14 mouse cellular contexts compared by ENCODE assay signal in the genomic region with DNA sequence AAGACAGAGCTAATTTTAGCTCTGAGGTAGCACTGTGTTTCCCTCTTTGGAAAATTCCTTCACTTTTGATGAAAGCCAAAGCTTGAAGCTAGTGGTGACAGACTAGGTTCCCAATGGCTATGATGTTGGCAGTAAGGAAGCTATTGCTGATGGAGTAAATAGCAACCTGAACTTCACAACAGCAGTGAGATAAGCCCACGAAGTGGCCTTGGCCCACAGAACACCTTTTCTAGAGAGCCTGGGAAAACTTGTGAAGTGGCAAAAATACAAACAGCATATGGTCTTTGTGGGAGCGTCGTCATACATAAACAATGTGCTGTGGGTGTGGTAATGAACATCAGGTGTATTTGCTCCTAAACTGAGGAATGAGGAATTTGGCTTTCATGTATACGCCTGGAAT.
DNase-seq lines count a peak whose midpoint lies in the region; ATAC-seq and TF ChIP-seq lines count a peak whose summit lies in the region.
"Had no signal": no experiment of that assay in that cellular context is flagged by ENCODE, and none has a peak within 500 bp of the region (broad histone marks: within the 10 kb centered on the region; RNA-seq: fewer than 3 reads in every experiment).

No protein-coding gene starts in this region.

- no peak overlapping the region for H3K9ac ChIP-seq in heart, embryonic 11.5 days (ENCODE audit: low read depth, low read length)
- H3K9ac ChIP-seq in limb, embryonic 13.5 days: no peak overlapping the region
- H3K9ac ChIP-seq in stomach, embryonic 16.5 days (ENCODE audit: low read length): no peak overlapping the region
- H3K9ac ChIP-seq: embryonic facial prominence, embryonic 13.5 days; hindbrain, embryonic 15.5 days; liver, embryonic 15.5 days had no signal

- peaks cover 10% of the 10 kb centered on the region; the same call in 1 of the 2 replicates for H3K4me1 ChIP-seq in heart, embryonic 11.5 days (ENCODE audit: control insufficient read depth, insufficient read depth, low read length)
- peaks cover 17% of the 10 kb centered on the region for H3K4me1 ChIP-seq in limb, embryonic 13.5 days
- H3K4me1 ChIP-seq in stomach, embryonic 16.5 days (ENCODE audit: control insufficient read depth, insufficient read depth, low read length): 0 out of 2 replicates have a peak, but pooled peaks cover 4% of the 10 kb centered on the region
- H3K4me1 ChIP-seq: hindbrain, embryonic 15.5 days; liver, embryonic 15.5 days had no signal

- no peaks in the 10 kb centered on the region for H3K36me3 ChIP-seq in heart, embryonic 11.5 days (ENCODE audit: control insufficient read depth, insufficient read depth, low read length)
- no peaks in the 10 kb centered on the region for H3K36me3 ChIP-seq in limb, embryonic 13.5 days
- H3K36me3 ChIP-seq in stomach, embryonic 16.5 days (ENCODE audit: control insufficient read depth, insufficient read depth, low read length): no peaks in the 10 kb centered on the region
- H3K36me3 ChIP-seq: embryonic facial prominence, embryonic 13.5 days; hindbrain, embryonic 15.5 days; liver, embryonic 15.5 days had no signal

- intact Hi-C loops in left cerebral cortex, adult 2 months (cut with DNase I): loop anchor here (5.0 kb wide), 1 partner anchor 186 kb away; no protein-coding TSS in a partner anchor

- no peak for TF ChIP-seq CTCF in left cerebral cortex, adult 2 months (IDR thresholded peaks at IDR 0.05)

- H3K4me2 ChIP-seq in heart, embryonic 11.5 days: no peak overlapping the region
- no peak overlapping the region for H3K4me2 ChIP-seq in limb, embryonic 13.5 days (replicated peaks)
- no peak overlapping the region for H3K4me2 ChIP-seq in stomach, embryonic 16.5 days (ENCODE audit: low read depth, low read length)
- H3K4me2 ChIP-seq: embryonic facial prominence, embryonic 13.5 days; hindbrain, embryonic 15.5 days; liver, embryonic 15.5 days had no signal

- H3K27ac ChIP-seq in heart, embryonic 11.5 days (ENCODE audit: low read depth, low read length): peak overlapping the region; percentile 58
- H3K27ac ChIP-seq in left cerebral cortex, adult 2 months: 0 out of 2 replicates have a peak overlapping the region, but pooled peaks have one; percentile 2
- H3K27ac ChIP-seq in limb, embryonic 13.5 days: peak overlapping the region; percentile 33; the same call in 1 of the 2 replicates
- H3K27ac ChIP-seq in stomach, embryonic 16.5 days (ENCODE audit: low read length): 0 out of 2 replicates have a peak overlapping the region, but pooled peaks have one; percentile 7
- H3K27ac ChIP-seq: embryonic facial prominence, embryonic 13.5 days; hindbrain, embryonic 15.5 days; liver, embryonic 15.5 days had no signal

- no peak for ATAC-seq in heart, embryonic 11.5 days (replicated peaks; ENCODE audit: insufficient number of reproducible peaks, low FRiP score, low TSS enrichment)
- ATAC-seq in limb, embryonic 13.5 days (ENCODE audit: low FRiP score, low read depth): peak; percentile 78
- no peak for ATAC-seq in stomach, embryonic 16.5 days (ENCODE audit: insufficient read depth, low FRiP score)

- WGBS in heart, embryonic 11.5 days (ENCODE audit: insufficient replicate concordance): 56% methylated on average over 4 of the region's 4 CpGs
- 30% methylated on average over 4 of the region's 4 CpGs for WGBS in limb, embryonic 13.5 days
- 50% methylated on average over 4 of the region's 4 CpGs for WGBS in stomach, embryonic 16.5 days

- H3K4me3 ChIP-seq in heart, embryonic 11.5 days (ENCODE audit: low read depth, low read length): no peak overlapping the region
- H3K4me3 ChIP-seq in left cerebral cortex, adult 2 months: no peak overlapping the region
- no peak overlapping the region for H3K4me3 ChIP-seq in limb, embryonic 13.5 days
- no peak overlapping the region for H3K4me3 ChIP-seq in stomach, embryonic 16.5 days (replicated peaks; ENCODE audit: low read length)
- H3K4me3 ChIP-seq: embryonic facial prominence, embryonic 13.5 days; hindbrain, embryonic 15.5 days; liver, embryonic 15.5 days had no signal

- no peak for DNase-seq in heart, adult 18-20 months
- DNase-seq in left cerebral cortex, adult 2 months (ENCODE audit: extremely low spot score in 1 of 2, low spot score in 2 of 2): no peak
- DNase-seq in left cerebral cortex, adult 8-10 months (ENCODE audit: low spot score in 2 of 2): no peak
- DNase-seq in kidney, adult 18-20 months: no peak
- DNase-seq in spleen, postnatal 36 days (ENCODE audit: low spot score in 2 of 2): no peak
- DNase-seq: adrenal gland, postnatal 10 days; cerebellum, postnatal 10 days; right cerebral cortex, postnatal 14 days had no signal

- H3K27me3 ChIP-seq in heart, embryonic 11.5 days (ENCODE audit: control insufficient read depth, insufficient read depth, low read length): no peaks in the 10 kb centered on the region
- no peaks in the 10 kb centered on the region for H3K27me3 ChIP-seq in limb, embryonic 13.5 days
- H3K27me3 ChIP-seq in stomach, embryonic 16.5 days (ENCODE audit: control insufficient read depth, insufficient read depth, low read length): no peaks in the 10 kb centered on the region
- H3K27me3 ChIP-seq: embryonic facial prominence, embryonic 13.5 days; hindbrain, embryonic 15.5 days; liver, embryonic 15.5 days had no signal

- 0 out of 2 replicates have a peak, but pooled peaks cover 2% of the 10 kb centered on the region for H3K9me3 ChIP-seq in heart, embryonic 11.5 days (replicated peaks; ENCODE audit: control insufficient read depth, low read length)
- no peaks in the 10 kb centered on the region for H3K9me3 ChIP-seq in limb, embryonic 13.5 days
- H3K9me3 ChIP-seq in stomach, embryonic 16.5 days (replicated peaks; ENCODE audit: control insufficient read depth, low read length): no peaks in the 10 kb centered on the region
- H3K9me3 ChIP-seq: embryonic facial prominence, embryonic 13.5 days; hindbrain, embryonic 15.5 days; liver, embryonic 15.5 days had no signal

Comparison
In these comparisons a context has a peak if more than half of its experiments do, and no peak if none do; other contexts are left out.
1. H3K27ac ChIP-seq: peak in every context shown above with its lines; median percentile 58 in heart, embryonic 11.5 days; 33 in limb, embryonic 13.5 days; 7 in stomach, embryonic 16.5 days; 2 in left cerebral cortex, adult 2 months.